ENCODE assay signal across 11 mouse cellular contexts in genomic region chr6:8736493-8736820, GRCm38 (mm10). TPM values are rescaled to one million over a fixed set of nuclear protein-coding genes. Genes with fewer than 3 reads are reported as not detected.
DNase-seq lines count a peak whose midpoint lies in the region; ATAC-seq and TF ChIP-seq lines count a peak whose summit lies in the region.
"Had no signal": no experiment of that assay in that cellular context is flagged by ENCODE, and none has a peak within 500 bp of the region (broad histone marks: within the 10 kb centered on the region; RNA-seq: fewer than 3 reads in every experiment).

No protein-coding gene starts in this region.

- no peak overlapping the region for H3K27ac ChIP-seq in kidney, postnatal 0 days
- H3K27ac ChIP-seq in kidney, embryonic 14.5 days (ENCODE audit: low read depth, low read length) = no peak overlapping the region
- no peak overlapping the region for H3K27ac ChIP-seq in forebrain, embryonic 15.5 days (replicated peaks)
- H3K27ac ChIP-seq in limb, embryonic 10.5 days = peak overlapping the region; percentile 86; the same call in 1 of the 2 replicates
- H3K27ac ChIP-seq in neural tube, embryonic 15.5 days (replicated peaks) = no peak overlapping the region
- H3K27ac ChIP-seq: liver, embryonic 12.5 days had no signal

- no peaks in the 10 kb centered on the region for H3K4me1 ChIP-seq in kidney, postnatal 0 days (replicated peaks; ENCODE audit: insufficient read depth, low read length)
- H3K4me1 ChIP-seq in kidney, embryonic 14.5 days (ENCODE audit: control insufficient read depth, insufficient read depth, low read length) = peaks cover 6% of the 10 kb centered on the region; the same call in 1 of the 2 replicates
- H3K4me1 ChIP-seq in forebrain, embryonic 15.5 days = 0 out of 2 replicates have a peak, but pooled peaks cover 4% of the 10 kb centered on the region
- peaks cover 39% of the 10 kb centered on the region for H3K4me1 ChIP-seq in limb, embryonic 10.5 days
- H3K4me1 ChIP-seq in neural tube, embryonic 15.5 days = no peaks in the 10 kb centered on the region
- H3K4me1 ChIP-seq: liver, embryonic 12.5 days had no signal

- H3K9ac ChIP-seq in kidney, postnatal 0 days (ENCODE audit: low read depth, low read length) = no peak overlapping the region
- H3K9ac ChIP-seq in kidney, embryonic 14.5 days (ENCODE audit: low read depth, low read length) = no peak overlapping the region
- no peak overlapping the region for H3K9ac ChIP-seq in forebrain, embryonic 15.5 days (replicated peaks)
- no peak overlapping the region for H3K9ac ChIP-seq in neural tube, embryonic 15.5 days (replicated peaks)
- H3K9ac ChIP-seq: heart, embryonic 12.5 days; liver, embryonic 12.5 days had no signal

- DNase-seq in kidney, postnatal 0 days (ENCODE audit: low spot score) = peak; percentile 43
- no peak for DNase-seq in limb, embryonic 10.5 days (ENCODE audit: low spot score)
- DNase-seq in heart, adult 18-20 months = no peak
- no peak for DNase-seq in kidney, adult 9 months

- H3K4me3 ChIP-seq in kidney, postnatal 0 days (replicated peaks; ENCODE audit: low read depth, low read length) = no peak overlapping the region
- no peak overlapping the region for H3K4me3 ChIP-seq in kidney, embryonic 14.5 days (ENCODE audit: low read length)
- no peak overlapping the region for H3K4me3 ChIP-seq in forebrain, embryonic 15.5 days
- no peak overlapping the region for H3K4me3 ChIP-seq in limb, embryonic 10.5 days
- H3K4me3 ChIP-seq in neural tube, embryonic 15.5 days (replicated peaks) = no peak overlapping the region
- H3K4me3 ChIP-seq: erythroblast, embryonic 14.5 days; heart, embryonic 12.5 days; liver, embryonic 12.5 days had no signal

- TF ChIP-seq CTCF in kidney, postnatal 0 days (IDR thresholded peaks at IDR 0.05; ENCODE audit: low read depth) = no peak

- H3K9me3 ChIP-seq in kidney, postnatal 0 days (replicated peaks; ENCODE audit: low read length) = no peaks in the 10 kb centered on the region
- no peaks in the 10 kb centered on the region for H3K9me3 ChIP-seq in kidney, embryonic 14.5 days (ENCODE audit: control insufficient read depth, low read length)
- H3K9me3 ChIP-seq in forebrain, embryonic 15.5 days = no peaks in the 10 kb centered on the region
- H3K9me3 ChIP-seq in limb, embryonic 10.5 days (replicated peaks) = no peaks in the 10 kb centered on the region
- no peaks in the 10 kb centered on the region for H3K9me3 ChIP-seq in neural tube, embryonic 15.5 days (replicated peaks)
- H3K9me3 ChIP-seq: G1E; heart, embryonic 12.5 days; liver, embryonic 12.5 days had no signal

- no peaks in the 10 kb centered on the region for H3K27me3 ChIP-seq in kidney, postnatal 0 days (ENCODE audit: insufficient read depth, low read length)
- no peaks in the 10 kb centered on the region for H3K27me3 ChIP-seq in kidney, embryonic 14.5 days (ENCODE audit: control insufficient read depth, insufficient read depth, low read length)
- no peaks in the 10 kb centered on the region for H3K27me3 ChIP-seq in forebrain, embryonic 15.5 days
- H3K27me3 ChIP-seq in limb, embryonic 10.5 days (ENCODE audit: low read depth, poor library complexity, severe bottlenecking) = no peaks in the 10 kb centered on the region
- H3K27me3 ChIP-seq in neural tube, embryonic 15.5 days (replicated peaks) = no peaks in the 10 kb centered on the region
- H3K27me3 ChIP-seq: heart, embryonic 12.5 days; liver, embryonic 12.5 days had no signal

- H3K36me3 ChIP-seq in kidney, postnatal 0 days (ENCODE audit: insufficient read depth, low read length) = no peaks in the 10 kb centered on the region
- H3K36me3 ChIP-seq in kidney, embryonic 14.5 days (ENCODE audit: control insufficient read depth, insufficient read depth, low read length) = no peaks in the 10 kb centered on the region
- no peaks in the 10 kb centered on the region for H3K36me3 ChIP-seq in forebrain, embryonic 15.5 days
- H3K36me3 ChIP-seq in limb, embryonic 10.5 days = no peaks in the 10 kb centered on the region
- H3K36me3 ChIP-seq in neural tube, embryonic 15.5 days = peaks cover 4% of the 10 kb centered on the region; the same call in 1 of the 2 replicates
- H3K36me3 ChIP-seq: G1E; heart, embryonic 12.5 days; liver, embryonic 12.5 days had no signal

- no peak overlapping the region for H3K4me2 ChIP-seq in kidney, postnatal 0 days (ENCODE audit: low read length)
- H3K4me2 ChIP-seq in kidney, embryonic 14.5 days (replicated peaks; ENCODE audit: low read depth, low read length) = no peak overlapping the region
- H3K4me2 ChIP-seq in forebrain, embryonic 15.5 days (replicated peaks) = no peak overlapping the region
- H3K4me2 ChIP-seq in neural tube, embryonic 15.5 days = no peak overlapping the region
- H3K4me2 ChIP-seq: heart, embryonic 12.5 days; liver, embryonic 12.5 days had no signal

- ATAC-seq in kidney, postnatal 0 days (replicated peaks; ENCODE audit: low FRiP score, low read depth) = no peak; the same call in 1 of the 2 replicates
- no peak for ATAC-seq in kidney, embryonic 14.5 days (ENCODE audit: low FRiP score, low TSS enrichment)
- peak; percentile 17 for ATAC-seq in forebrain, embryonic 15.5 days (replicated peaks)
- peak; percentile 9; the same call in 1 of the 2 replicates for ATAC-seq in neural tube, embryonic 15.5 days (ENCODE audit: low FRiP score)
- ATAC-seq: liver, embryonic 12.5 days had no signal

RNA-seq across cellular contexts. Expression of gene Ica1, which starts 41.8 kb away (rescaled TPM):
- 27.8 and 30.1 TPM in 2 replicates for polyA plus RNA-seq in kidney, postnatal 0 days (2015; fragmentation: Nextera tagmentation; extraction: Ambion mirVana)
- 26.8 and 30.0 TPM in 2 replicates for polyA plus RNA-seq in kidney, embryonic 14.5 days (2014; fragmentation: Nextera tagmentation; extraction: Ambion mirVana)
- 41.6 and 43.9 TPM in 2 replicates for polyA plus RNA-seq in forebrain, embryonic 15.5 days (2015; fragmentation: Nextera tagmentation; extraction: Ambion mirVana)
- 11.9 and 17.1 TPM in 2 replicates for polyA plus RNA-seq in limb, embryonic 10.5 days (2016; fragmentation: Nextera tagmentation; extraction: Ambion mirVana)
- 70.9 and 78.5 TPM in 2 replicates for polyA plus RNA-seq in neural tube, embryonic 15.5 days (2015; fragmentation: Nextera tagmentation; extraction: Ambion mirVana)
- 10 to 100 TPM; 12.1 to 12.6 TPM for total RNA-seq in heart, adult 18-20 months (2021)

Comparison
In these comparisons a context has a peak if more than half of its experiments do, and no peak if none do; other contexts are left out.
1. ATAC-seq: peak in forebrain, embryonic 15.5 days (single experiment) and neural tube, embryonic 15.5 days (single experiment); none in kidney, postnatal 0 days (single experiment) and kidney, embryonic 14.5 days (single experiment).